Mouse (Mus musculus) spleen, adult 2 months (tissue): Measurements from ENCODE around the gene Kcnh5. TPM values are rescaled to one million over a fixed set of nuclear protein-coding genes. Genes with fewer than 3 reads are reported as not detected.

Experiments
- DNase-seq, 2 experiments: peaks; one replicate each; pipeline versions ENCODE4 v3.0.0 to v3.0.0-alpha.2; 2012 to 2021; ENCODE audit warnings: low spot score in 2 of 2, low read depth in 1 of 2
- H3K27ac ChIP-seq: fragments of 200-500 bp; 2 replicates; pipeline ENCODE4 v1.5.1; 2012; ENCODE audit warnings: low read length, inconsistent platforms; ENCODE audit not compliant: insufficient read depth
- H3K27me3 ChIP-seq: fragments of 200-500 bp; 2 replicates; pipeline ENCODE4 v1.6.1; 2012; ENCODE audit warnings: mild to moderate bottlenecking, moderate library complexity, low read length, inconsistent platforms; ENCODE audit not compliant: control insufficient read depth, insufficient read depth
- H3K36me3 ChIP-seq: fragments of 200-500 bp; 2 replicates; pipeline ENCODE4 v1.6.1; 2012; ENCODE audit warnings: mild to moderate bottlenecking, low read length, inconsistent platforms; ENCODE audit not compliant: control insufficient read depth, insufficient read depth
- H3K4me1 ChIP-seq: fragments of 200-500 bp; 2 replicates; pipeline ENCODE4 v1.6.1; 2011; ENCODE audit warnings: inconsistent platforms; ENCODE audit not compliant: control insufficient read depth, insufficient read depth, insufficient read length
- H3K4me3 ChIP-seq: fragments of 200-500 bp; 2 replicates; pipeline ENCODE4 v1.5.1; 2011; ENCODE audit warnings: mild to moderate bottlenecking, inconsistent platforms; ENCODE audit not compliant: insufficient read depth, insufficient read length; ENCODE audit errors: extremely low read depth
- CTCF ChIP-seq: fragments of 200-500 bp; IDR thresholded peaks from 2 replicates; pipeline ENCODE4 v1.5.1; 2011; ENCODE audit warnings: mild to moderate bottlenecking, inconsistent platforms; ENCODE audit not compliant: insufficient read depth, insufficient read length, insufficient replicate concordance; ENCODE audit errors: extremely low read depth
- POLR2A ChIP-seq: fragments of 200-500 bp; IDR thresholded peaks from 2 replicates; pipeline ENCODE4 v1.6.1; 2011; ENCODE audit warnings: low read depth, low read length, inconsistent platforms
- WGBS: fragments of 180-500 bp; shearing (Covaris S2); methylation state at CpG from one replicate; pipeline ENCODE4 v1.1.7; 2018; 5-methylcytosine and 5-hydroxymethylcytosine counted together
- polyA plus RNA-seq: library from polyadenylated mRNA; depleted of rRNA; stranded (reverse); fragments of >200 nt; gene quantifications from 2 replicates; pipeline ENCODE4 v1.2.3, GENCODE M21; 2012; rRNA removed

The Kcnh5 gene
- not detected in 2 replicates for polyA plus RNA-seq

GRCm38 (mm10) chr12:75176691-75177645 lies at the start of gene Kcnh5:
Gene Kcnh5, minus strand, starts transcription at chr12:75177332.
- DNase-seq, result peak in 1 of 2 experiments; percentile 7
- WGBS, result 3% methylated on average over 52 of the region's 52 CpGs

GRCm38 (mm10) chr12:75223966-75224365 lies 46.8 kb upstream of the Kcnh5 start:
- Histone ChIP-seq H3K4me3 (no peak overlapping the region), H3K36me3 (no peaks in the 10 kb centered on the region), H3K4me1 (no peaks in the 10 kb centered on the region), H3K27ac (no peak overlapping the region), H3K27me3 (no peaks in the 10 kb centered on the region)
- TF ChIP-seq CTCF (no peak), POLR2A (no peak)
- DNase-seq, result no peak
- WGBS, result 78% methylated on average over 1 of the region's 1 CpGs

More at GRCm38 (mm10) chr12:75176691-75177645, at the start of gene Kcnh5:
- H3K4me1 ChIP-seq, result no peaks in the 10 kb centered on the region
- no peak within 1 kb of the TSS for H3K27ac ChIP-seq
- H3K4me3 ChIP-seq, result no peak within 1 kb of the TSS
- H3K36me3 ChIP-seq, result no peaks in the 10 kb centered on the region
- TF ChIP-seq POLR2A, result no peak
- no peak for TF ChIP-seq CTCF
- H3K27me3 ChIP-seq, result peaks cover 3% of the 10 kb centered on the region; the same call in 1 of the 2 replicates

GRCm38 (mm10) chr12:75189413-75189812 lies 12.3 kb upstream of the Kcnh5 start:
- 84% methylated on average over 2 of the region's 2 CpGs for WGBS
- Histone ChIP-seq H3K27ac (no peak overlapping the region), H3K27me3 (no peaks in the 10 kb centered on the region)

GRCm38 (mm10) chr12:75182646-75183045 lies 5.5 kb upstream of the Kcnh5 start:
- Histone ChIP-seq H3K27ac (no peak overlapping the region), H3K4me3 (no peak overlapping the region), H3K4me1 (no peaks in the 10 kb centered on the region), H3K27me3 (no peaks in the 10 kb centered on the region), H3K36me3 (no peaks in the 10 kb centered on the region)
- no peak for DNase-seq
- WGBS, result 73% methylated on average over 7 of the region's 7 CpGs
- no peak for TF ChIP-seq CTCF
- no peak for TF ChIP-seq POLR2A

More at GRCm38 (mm10) chr12:75189413-75189812, 12.3 kb upstream of the Kcnh5 start:
- H3K4me1 ChIP-seq, result no peaks in the 10 kb centered on the region
- H3K36me3 ChIP-seq, result no peaks in the 10 kb centered on the region
- TF ChIP-seq CTCF, result no peak
- no peak for TF ChIP-seq POLR2A
- no peak for DNase-seq
- no peak overlapping the region for H3K4me3 ChIP-seq

- Histone ChIP-seq H3K27ac (no peak overlapping the region), H3K4me3 (no peak overlapping the region), H3K4me1 (no peaks in the 10 kb centered on the region), H3K27me3 (peaks cover 3% of the 10 kb centered on the region; the same call in 1 of the 2 replicates), H3K36me3 (no peaks in the 10 kb centered on the region)
- no peak for DNase-seq
- TF ChIP-seq POLR2A (no peak), CTCF (no peak)
- 23% methylated on average over 8 of the region's 8 CpGs for WGBS
Observed at GRCm38 (mm10) chr12:75179491-75179890, 2.4 kb upstream of the Kcnh5 start.

GRCm38 (mm10) chr12:75177646-75178030 lies 506 bp upstream of the Kcnh5 start:
- Histone ChIP-seq H3K4me3 (no peak overlapping the region), H3K36me3 (no peaks in the 10 kb centered on the region), H3K27ac (no peak overlapping the region), H3K27me3 (peaks cover 3% of the 10 kb centered on the region; the same call in 1 of the 2 replicates), H3K4me1 (no peaks in the 10 kb centered on the region)
- no peak for DNase-seq
- TF ChIP-seq POLR2A, result no peak
- TF ChIP-seq CTCF, result no peak
- 7% methylated on average over 13 of the region's 13 CpGs for WGBS
